Mouse (Mus musculus) liver, embryonic 11.5 days (tissue): ENCODE measurements around the gene Dyrk1a. TPM values are rescaled to one million over a fixed set of nuclear protein-coding genes. Genes with fewer than 3 reads are reported as not detected.

ENCODE experiments used
- ATAC-seq: fragments of 200-750 bp; cut with Nextera tagmentation; replicated peaks from 2 replicates; pipeline ENCODE4 v1.8.0; 2017; ENCODE audit warnings: moderate number of reproducible peaks, mild to moderate bottlenecking, moderate TSS enrichment, moderate library complexity; ENCODE audit not compliant: low FRiP score
- DNase-seq: peaks from one replicate; pipeline ENCODE4 v3.0.0-alpha.2; 2017; ENCODE audit warnings: low spot score
- H3K27ac ChIP-seq: fragments of 300-500 bp; sonication (generic); 2 replicates; pipeline ENCODE4 v1.5.1; 2014; ENCODE audit warnings: mild to moderate bottlenecking, low read depth, low read length, control low read depth
- H3K27me3 ChIP-seq: fragments of 300-500 bp; sonication (generic); replicated peaks from 2 replicates; pipeline ENCODE4 v1.6.1; 2014; ENCODE audit warnings: low read length, mixed read lengths; ENCODE audit not compliant: control insufficient read depth, insufficient read depth
- H3K36me3 ChIP-seq: fragments of 300-500 bp; sonication (generic); 2 replicates; pipeline ENCODE4 v1.6.1; 2014; ENCODE audit warnings: mild to moderate bottlenecking, low read length, moderate library complexity, mixed read lengths; ENCODE audit not compliant: control insufficient read depth, insufficient read depth
- H3K4me1 ChIP-seq: fragments of 300-500 bp; sonication (generic); replicated peaks from 2 replicates; pipeline ENCODE4 v1.6.1; 2014; ENCODE audit warnings: low read length, mixed read lengths; ENCODE audit not compliant: control insufficient read depth, insufficient read depth
- H3K4me2 ChIP-seq: fragments of 300-500 bp; sonication (generic); 2 replicates; pipeline ENCODE4 v1.6.1; 2014; ENCODE audit warnings: mild to moderate bottlenecking, control low read depth, moderate library complexity
- H3K4me3 ChIP-seq: fragments of 300-500 bp; sonication (generic); 2 replicates; pipeline ENCODE4 v1.5.1; 2014; ENCODE audit warnings: low read depth, low read length, control low read depth
- H3K9ac ChIP-seq: fragments of 300-500 bp; sonication (generic); 2 replicates; pipeline ENCODE4 v1.6.1; 2014; ENCODE audit warnings: low read depth, low read length, control low read depth
- H3K9me3 ChIP-seq: fragments of 300-500 bp; sonication (generic); 2 replicates; pipeline ENCODE4 v1.6.1; 2016; ENCODE audit warnings: low read length, inconsistent platforms, mixed read lengths; ENCODE audit not compliant: control insufficient read depth
- WGBS: fragments of 180-500 bp; shearing (Covaris S2); extraction: QIAGEN DNeasy Blood & Tissue Kit; methylation state at CpG from one replicate; pipeline ENCODE4 v1.1.7; 2014; 5-methylcytosine and 5-hydroxymethylcytosine counted together
- polyA plus RNA-seq: library from polyadenylated mRNA; unstranded; fragments of >200 nt; fragmentation: Nextera tagmentation; extraction: Ambion mirVana; gene quantifications from 2 replicates; pipeline ENCODE4 v1.2.1, GENCODE M21; 2014

The Dyrk1a gene
- polyA plus RNA-seq, 1 experiment from 2014 or later, result 9.0 TPM

GRCm38 (mm10) chr16:94731027-94731426 lies 161.2 kb downstream of the Dyrk1a start:
- H3K4me1 ChIP-seq, result no peaks in the 10 kb centered on the region
- no peak overlapping the region for H3K27ac ChIP-seq
- H3K9ac ChIP-seq, result no peak overlapping the region
- no peak for DNase-seq
- WGBS, result 54% methylated on average over 12 of the region's 12 CpGs
- no peak for ATAC-seq
- H3K27me3 ChIP-seq, result no peaks in the 10 kb centered on the region
- no peak overlapping the region for H3K4me3 ChIP-seq
- H3K36me3 ChIP-seq, result no peaks in the 10 kb centered on the region
- no peaks in the 10 kb centered on the region for H3K9me3 ChIP-seq
- H3K4me2 ChIP-seq, result no peak overlapping the region

- Histone ChIP-seq H3K4me3 (no peak overlapping the region), H3K9ac (no peak overlapping the region), H3K9me3 (no peaks in the 10 kb centered on the region), H3K4me2 (no peak overlapping the region), H3K27ac (no peak overlapping the region), H3K27me3 (no peaks in the 10 kb centered on the region), H3K36me3 (no peaks in the 10 kb centered on the region), H3K4me1 (no peaks in the 10 kb centered on the region)
- WGBS, result 55% methylated on average over 3 of the region's 3 CpGs
- DNase-seq (no peak), ATAC-seq (no peak)
Measured at GRCm38 (mm10) chr16:94735472-94735871, 165.7 kb downstream of the Dyrk1a start.

GRCm38 (mm10) chr16:94736462-94737358 lies 166.9 kb downstream of the Dyrk1a start:
- Histone ChIP-seq H3K4me2 (no peak overlapping the region), H3K4me3 (no peak overlapping the region), H3K9ac (no peak overlapping the region), H3K27me3 (no peaks in the 10 kb centered on the region), H3K9me3 (no peaks in the 10 kb centered on the region), H3K36me3 (no peaks in the 10 kb centered on the region), H3K27ac (no peak overlapping the region), H3K4me1 (no peaks in the 10 kb centered on the region)
- no peak for DNase-seq
- ATAC-seq, result no peak
- WGBS, result 82% methylated on average over 8 of the region's 8 CpGs

DNA sequence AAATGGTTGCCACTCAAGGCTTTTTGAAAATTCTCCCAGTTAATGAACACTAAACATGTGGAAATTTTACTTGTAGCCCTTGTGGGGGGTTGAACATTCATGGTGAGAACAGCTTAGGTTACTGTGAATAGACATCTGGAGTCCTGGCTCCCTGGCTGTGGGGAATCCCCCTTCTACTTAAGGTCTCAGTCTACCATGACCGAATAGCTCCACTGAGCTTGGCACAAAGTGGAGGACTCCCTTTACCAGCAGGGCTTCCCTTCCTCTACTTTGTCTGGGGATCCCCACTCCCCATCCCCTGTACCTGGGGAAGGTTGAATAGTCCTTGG lies 167.5 kb downstream of the Dyrk1a start:
- H3K27ac ChIP-seq, result no peak overlapping the region
- no peaks in the 10 kb centered on the region for H3K36me3 ChIP-seq
- ATAC-seq (no peak), DNase-seq (no peak)
- H3K4me3 ChIP-seq, result no peak overlapping the region
- no peaks in the 10 kb centered on the region for H3K9me3 ChIP-seq
- H3K4me2 ChIP-seq, result no peak overlapping the region
- no peaks in the 10 kb centered on the region for H3K27me3 ChIP-seq
- no peak overlapping the region for H3K9ac ChIP-seq
- H3K4me1 ChIP-seq, result no peaks in the 10 kb centered on the region
- WGBS, result 86% methylated on average over 1 of the region's 1 CpGs

GRCm38 (mm10) chr16:94743853-94744501 lies 174.2 kb downstream of the Dyrk1a start:
- peak overlapping the region; percentile 54 for H3K4me2 ChIP-seq
- no peak overlapping the region for H3K27ac ChIP-seq
- no peaks in the 10 kb centered on the region for H3K9me3 ChIP-seq
- peak; percentile 71 for ATAC-seq
- no peaks in the 10 kb centered on the region for H3K27me3 ChIP-seq
- H3K36me3 ChIP-seq, result no peaks in the 10 kb centered on the region
- no peaks in the 10 kb centered on the region for H3K4me1 ChIP-seq
- H3K4me3 ChIP-seq, result peak overlapping the region; percentile 32
- 4% methylated on average over 11 of the region's 11 CpGs for WGBS
- peak; percentile 49 for DNase-seq
- H3K9ac ChIP-seq, result 0 out of 2 replicates have a peak overlapping the region, but pooled peaks have one; percentile 30

- no peak overlapping the region for H3K4me2 ChIP-seq
- H3K27ac ChIP-seq, result no peak overlapping the region
- H3K4me1 ChIP-seq, result no peaks in the 10 kb centered on the region
- WGBS, result 87% methylated on average over 9 of the region's 9 CpGs
- no peak overlapping the region for H3K9ac ChIP-seq
- ATAC-seq (no peak), DNase-seq (no peak)
- H3K9me3 ChIP-seq, result no peaks in the 10 kb centered on the region
- no peaks in the 10 kb centered on the region for H3K36me3 ChIP-seq
- no peak overlapping the region for H3K4me3 ChIP-seq
- no peaks in the 10 kb centered on the region for H3K27me3 ChIP-seq
Measured at GRCm38 (mm10) chr16:94745016-94745415, 175.2 kb downstream of the Dyrk1a start.

Other genes starting within 250 kb of the Dyrk1a start
- 4.7 and 5.2 TPM in 2 replicates for gene Ripply3, start 241.6 kb upstream of the Dyrk1a start, polyA plus RNA-seq
- 101 and 106 TPM in 2 replicates for gene Ttc3, start 199.4 kb upstream of the Dyrk1a start, polyA plus RNA-seq
- 90.4 and 91.6 TPM in 2 replicates for gene Pigp, start 198.2 kb upstream of the Dyrk1a start, polyA plus RNA-seq
- gene Vps26c, start 43.2 kb upstream of the Dyrk1a start, polyA plus RNA-seq, result 37.3 and 39.3 TPM in 2 replicates